Mouse (Mus musculus): ENCODE results near the gene Tbce. TPM values are rescaled to one million over a fixed set of nuclear protein-coding genes. Genes with fewer than 3 reads are reported as not detected.

Gene Tbce
- total RNA-seq (2021), result 10 to 100 TPM; 16.3 to 17.4 TPM
- long read RNA-seq, experiment 1, transcript Tbce-201 (17 exons, 1,844 nt), result major isoform, 17 of 27 reads
- long read RNA-seq, experiment 1, partial matches to known transcripts, result 0 of 27 reads
- long read RNA-seq, experiment 1, other reads (novel, unspliced or antisense), result 3 of 27 reads
- long read RNA-seq, experiment 2, transcript Tbce-201 (17 exons, 1,844 nt), result major isoform, 10 of 16 reads
- long read RNA-seq, experiment 2, partial matches to known transcripts, result 2 of 16 reads
- long read RNA-seq, experiment 2, other reads (novel, unspliced or antisense), result 0 of 16 reads

DNA sequence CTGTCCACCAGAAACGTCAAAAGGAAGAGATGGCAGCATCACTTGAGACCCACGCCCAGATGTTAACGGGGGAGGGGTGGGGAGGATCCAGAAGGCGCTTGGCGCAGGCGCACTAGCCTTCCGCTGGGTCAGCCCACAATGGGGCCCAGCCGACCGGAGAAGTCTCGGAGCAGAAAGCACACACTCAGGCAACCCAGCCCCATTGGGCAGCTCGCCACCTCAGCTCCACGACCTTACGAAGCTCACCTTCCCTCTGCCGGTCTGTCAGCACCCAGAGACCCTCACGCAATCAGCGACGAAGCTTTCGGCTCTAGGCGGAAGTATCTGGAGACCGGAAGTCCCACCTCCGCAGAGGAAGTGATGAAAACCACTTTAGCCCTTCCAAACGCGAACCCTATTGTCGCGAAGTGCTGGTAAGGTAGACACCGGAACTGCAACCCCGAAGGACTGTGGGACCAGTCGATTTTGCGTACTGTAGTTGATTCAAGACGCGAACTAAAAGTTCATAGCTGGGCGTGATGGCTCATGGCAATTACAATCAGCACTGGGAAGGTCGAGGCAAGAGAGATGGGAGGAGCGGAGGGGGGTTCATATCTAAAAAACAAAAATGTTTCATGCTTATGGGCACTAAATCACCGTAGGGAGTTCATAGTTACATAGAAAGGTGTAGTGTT lies at the start of gene Tbce:
Gene Tbce, minus strand, starts transcription at position 347 of the 674 bp plus-strand sequence.
- peak; percentile 90 for DNase-seq (ENCODE audit: low spot score)

DNA sequence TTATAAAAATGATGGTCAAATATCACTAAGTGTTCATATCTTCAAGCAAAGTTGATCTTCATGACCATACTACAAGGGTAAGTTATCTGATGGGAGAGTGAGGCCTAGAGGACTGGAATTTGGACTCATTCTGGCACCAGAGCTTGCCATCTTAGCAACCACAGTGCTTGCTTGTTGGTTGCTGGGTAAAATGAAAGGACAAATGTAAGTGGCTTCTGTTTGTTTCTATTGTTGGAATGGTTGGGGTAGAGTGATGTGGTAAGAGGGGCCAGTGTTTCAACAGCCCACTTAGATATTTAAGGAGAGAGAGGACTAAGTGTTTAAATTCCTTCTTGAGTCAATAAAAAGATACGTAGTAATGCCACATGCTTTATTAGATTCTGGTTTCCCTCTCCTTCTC lies 49.2 kb upstream of the Tbce start:
- no peak for DNase-seq (ENCODE audit: low spot score)

DNA sequence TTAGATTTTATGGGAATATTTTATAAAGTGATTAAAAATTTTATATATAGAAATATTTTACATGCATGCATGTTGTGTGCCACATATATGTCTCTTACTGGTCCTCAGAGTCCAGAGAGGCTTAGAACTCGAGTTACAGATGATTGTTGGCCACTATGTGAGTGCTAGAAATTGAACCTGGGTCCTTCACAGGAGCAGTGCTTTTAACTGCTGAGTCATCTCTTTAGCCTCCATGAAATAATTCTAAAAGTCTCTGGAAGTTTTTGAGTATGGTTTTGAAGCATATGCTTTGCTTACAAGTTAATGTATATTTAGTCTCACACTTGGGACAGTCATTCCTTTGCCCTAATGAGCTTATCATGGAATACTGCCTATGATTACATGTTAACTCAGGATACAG lies 35.9 kb upstream of the Tbce start:
- DNase-seq (ENCODE audit: low spot score), result no peak

DNA sequence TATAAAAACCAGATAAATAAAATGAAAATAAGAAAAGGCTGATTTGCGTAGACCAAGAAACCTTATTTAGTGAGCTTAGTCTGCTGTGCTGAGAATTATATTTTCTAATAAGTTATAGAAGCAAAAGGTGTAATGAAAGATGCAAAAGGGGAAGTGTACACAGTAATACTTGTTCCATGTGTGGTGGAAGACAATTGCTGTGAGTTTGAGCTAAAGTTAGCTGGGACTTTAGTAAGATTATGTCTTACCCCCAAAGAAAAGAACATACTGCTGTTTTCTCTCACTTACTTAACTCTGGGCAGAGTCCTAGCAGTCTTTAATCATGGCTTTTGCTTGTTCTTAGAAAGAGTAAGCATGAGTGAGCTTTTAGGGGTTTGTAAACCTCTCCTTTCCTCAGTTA lies 34.9 kb upstream of the Tbce start:
- DNase-seq (ENCODE audit: low spot score), result no peak

DNA sequence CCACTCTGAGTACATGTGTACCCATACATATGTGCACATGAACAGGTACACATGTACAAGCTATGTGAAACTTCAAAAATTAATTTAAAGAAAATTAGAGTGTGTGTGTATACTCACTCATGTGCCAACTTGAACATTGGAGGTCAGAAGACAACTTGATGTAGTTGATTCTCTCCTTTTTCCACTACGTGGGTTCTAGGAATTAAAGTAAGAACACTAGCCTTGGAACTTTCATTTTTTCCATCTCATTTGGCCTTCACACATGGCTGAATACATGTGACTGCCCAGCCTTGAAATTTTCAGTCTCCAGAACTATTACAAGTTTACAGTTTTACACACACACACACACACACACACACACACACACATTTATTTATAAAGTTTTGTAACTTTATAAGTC lies 29.9 kb upstream of the Tbce start:
- DNase-seq (ENCODE audit: low spot score), result no peak

DNA sequence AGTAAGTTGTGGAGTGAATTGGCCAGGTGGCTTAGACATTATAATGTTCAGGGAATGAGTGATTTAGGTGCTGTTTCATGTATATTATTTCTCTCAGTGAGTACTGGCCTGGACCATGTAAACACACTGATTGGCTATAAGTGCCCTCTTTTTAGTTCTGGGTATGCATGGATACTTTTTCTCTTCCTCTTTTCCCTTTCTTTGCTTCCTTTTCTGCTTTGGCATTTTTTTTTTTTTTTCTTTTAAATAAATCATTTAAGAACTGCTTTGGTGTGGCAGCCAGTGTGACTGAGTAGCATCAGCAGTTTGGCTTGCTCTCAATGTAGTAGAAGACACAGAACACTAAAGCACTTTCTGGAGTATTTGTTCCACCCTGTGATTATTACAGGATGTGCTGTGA lies 28.6 kb upstream of the Tbce start:
- no peak for DNase-seq (ENCODE audit: low spot score)

DNA sequence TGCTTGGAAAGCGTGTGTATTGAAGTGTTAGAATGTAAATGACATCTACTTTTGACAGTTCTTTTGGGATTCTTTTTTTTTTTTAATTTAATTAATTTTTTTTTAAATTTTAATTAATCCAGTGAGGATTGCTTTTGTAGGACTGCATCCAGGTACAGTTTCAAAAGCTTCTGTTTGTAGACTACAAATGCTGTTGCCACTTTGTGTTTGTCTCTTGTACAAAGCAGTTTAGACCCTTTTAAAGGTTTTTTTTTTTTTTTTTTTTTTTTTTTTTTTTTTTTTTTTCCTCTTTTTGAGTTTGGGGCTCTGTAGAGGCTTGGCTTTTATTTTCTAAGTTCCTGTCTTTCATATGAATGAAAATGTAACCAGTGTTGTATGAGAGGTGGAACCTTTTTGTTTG lies 26.3 kb upstream of the Tbce start:
- no peak for DNase-seq (ENCODE audit: low spot score)

DNA sequence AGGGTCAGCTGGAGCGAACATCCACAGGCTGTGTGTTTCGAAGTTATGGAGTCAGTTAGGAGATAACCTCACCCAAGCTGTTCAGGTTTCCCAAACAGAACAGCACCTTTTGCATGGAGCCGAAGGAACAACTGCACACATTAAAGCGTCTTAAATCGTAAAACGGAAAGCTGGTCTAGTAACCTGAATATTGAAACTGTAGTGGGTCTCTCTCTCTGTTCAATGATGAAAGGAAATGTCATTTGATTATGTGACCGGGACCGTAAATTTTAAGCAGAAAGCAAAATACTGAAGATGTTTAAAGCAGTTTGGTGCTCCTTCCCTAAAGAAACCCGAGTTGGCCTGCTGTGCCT lies 25.6 kb upstream of the Tbce start:
- no peak for DNase-seq (ENCODE audit: low spot score)

DNA sequence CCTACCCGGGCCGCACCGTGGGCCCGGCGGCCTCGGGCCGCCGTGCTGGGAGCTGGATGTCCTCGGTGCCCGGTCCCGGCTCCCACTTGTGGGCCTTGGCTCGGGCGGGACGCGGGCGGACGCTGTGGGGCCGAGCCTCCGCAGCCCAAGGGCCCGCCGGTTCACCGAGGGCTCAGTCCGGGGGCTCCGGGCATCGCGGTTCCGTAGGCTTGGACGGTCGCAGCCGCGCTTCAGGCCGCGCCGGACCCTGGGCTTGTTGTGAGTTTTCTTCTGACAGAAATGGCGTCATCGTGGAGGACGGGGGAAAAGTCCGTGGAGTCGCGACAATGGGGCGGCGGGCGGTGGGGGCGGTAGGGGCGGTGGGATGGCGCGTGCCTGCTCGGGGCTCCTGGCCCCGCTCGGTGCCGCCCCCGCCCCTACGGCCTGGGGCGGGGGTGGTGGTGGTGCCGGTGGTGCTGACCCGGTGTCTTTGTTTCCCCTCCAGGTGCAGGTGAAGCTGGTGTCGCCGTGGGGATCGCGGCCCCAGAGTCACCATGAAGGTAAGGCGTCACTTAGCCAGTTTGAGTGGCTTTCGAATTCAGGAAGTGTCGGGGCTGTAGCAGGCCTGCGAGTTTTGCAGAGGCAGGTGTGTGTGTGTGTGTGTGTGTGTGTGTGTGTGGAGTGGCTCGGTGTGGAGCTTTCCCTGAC lies 25.0 kb upstream of the Tbce start:
- DNase-seq (ENCODE audit: low spot score), result peak; percentile 15

DNA sequence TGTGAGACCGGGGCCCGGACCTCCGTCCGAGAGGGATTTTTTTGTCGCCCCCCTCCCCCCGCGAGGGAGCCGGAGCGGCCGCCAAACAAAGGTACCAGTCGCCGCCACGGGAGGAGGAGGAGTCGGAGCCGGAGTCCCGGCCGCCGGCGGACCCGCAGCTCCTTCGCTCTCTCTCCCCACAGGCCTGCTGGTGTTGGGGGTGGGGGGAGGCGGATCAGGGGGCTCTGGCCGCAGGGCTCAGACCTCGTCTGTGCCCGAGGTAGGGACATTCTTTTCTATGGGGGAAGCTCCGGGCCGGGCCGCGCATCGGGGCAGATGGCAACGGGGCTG lies 24.5 kb upstream of the Tbce start:
- DNase-seq (ENCODE audit: low spot score), result no peak

DNA sequence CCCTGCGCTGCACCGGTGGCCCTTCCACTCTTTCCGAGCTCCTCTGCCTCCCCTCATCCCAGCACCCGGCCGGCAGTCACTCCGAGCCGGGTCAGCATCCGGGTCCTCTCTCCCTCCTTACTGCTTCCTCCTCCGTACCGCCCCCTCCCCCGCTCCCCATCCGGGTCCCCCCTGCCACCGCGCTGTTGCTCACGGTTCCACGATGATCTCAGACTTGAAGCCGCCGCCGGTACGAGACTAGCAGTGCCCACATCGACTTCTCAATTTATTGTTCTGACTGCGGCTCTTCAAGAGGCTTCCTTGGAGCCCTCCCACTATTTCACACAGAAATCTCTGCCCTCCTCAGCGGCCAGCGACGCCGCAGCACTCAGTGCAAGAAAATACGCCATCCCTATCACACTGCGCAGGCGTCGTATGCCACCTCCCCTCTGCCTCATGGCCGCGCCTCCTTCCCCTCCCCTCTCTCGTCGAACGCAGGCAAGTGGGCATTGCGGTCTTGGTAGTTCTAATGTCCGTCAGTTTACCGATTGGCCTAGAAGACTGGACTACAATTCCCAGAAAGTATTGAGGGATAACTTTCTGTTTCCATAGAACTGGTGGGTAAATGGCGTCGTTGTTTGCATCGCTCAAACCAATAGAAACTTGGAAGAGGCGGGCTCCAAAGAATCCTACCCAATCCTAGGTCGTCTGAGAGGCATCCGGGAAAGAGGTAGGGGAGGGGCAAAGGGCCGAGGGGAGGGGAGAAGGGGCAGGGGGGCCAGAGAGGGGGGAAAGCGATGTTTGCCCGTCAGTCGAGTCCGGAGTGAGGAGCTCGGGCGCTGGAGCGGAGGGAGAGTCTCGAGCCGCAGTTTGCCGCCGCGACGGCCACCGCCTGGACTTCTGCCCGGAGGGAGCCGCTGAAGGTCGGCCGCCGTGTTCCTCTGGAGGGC lies 23.8 kb upstream of the Tbce start, which contains the start of the genes Arid4b and Ggps1:
Gene Arid4b, plus strand, starts transcription at position 220 of the 929 bp plus-strand sequence.
Gene Ggps1, minus strand, starts transcription at position 476 of the 929 bp plus-strand sequence.
- peak; percentile 97 for DNase-seq (ENCODE audit: low spot score)

DNA sequence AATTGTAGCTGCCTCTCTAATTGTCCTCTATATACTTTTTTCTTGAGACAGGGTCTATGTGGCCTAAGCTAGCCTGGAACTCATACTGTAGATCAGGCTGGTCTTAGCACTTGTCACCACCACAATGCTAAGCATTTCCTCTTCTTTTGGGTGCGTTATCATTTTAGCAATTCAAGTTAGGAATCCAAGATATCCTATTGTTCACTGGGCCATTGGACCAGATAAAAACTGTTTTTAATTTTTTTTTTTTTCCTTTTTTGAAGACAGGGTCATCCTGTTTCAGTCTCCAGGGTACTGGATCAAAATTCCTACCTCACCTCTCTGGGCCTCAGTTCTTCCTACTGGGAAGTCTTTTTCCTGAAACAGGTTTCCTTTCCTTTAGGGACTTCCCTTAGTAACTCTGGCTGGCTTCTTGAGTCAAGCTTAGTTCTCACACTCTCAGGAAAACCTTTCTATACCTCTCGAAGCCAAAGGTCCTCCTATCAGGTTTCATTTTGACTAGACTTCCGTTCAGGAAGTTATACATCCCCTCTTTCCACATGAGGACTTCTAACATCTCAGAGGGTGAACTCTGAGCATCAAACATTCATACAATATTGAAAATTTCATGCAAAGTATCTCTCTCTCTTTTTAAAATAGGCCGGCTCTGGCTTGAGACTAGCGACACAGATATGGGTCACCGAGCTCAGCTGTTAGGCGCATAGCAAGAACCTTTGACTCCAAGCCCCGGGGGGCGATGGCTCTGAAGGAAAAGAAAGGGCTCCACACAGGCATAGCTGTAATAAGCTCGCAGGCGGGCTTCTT lies 23.0 kb upstream of the Tbce start:
- no peak for DNase-seq (ENCODE audit: low spot score)

DNA sequence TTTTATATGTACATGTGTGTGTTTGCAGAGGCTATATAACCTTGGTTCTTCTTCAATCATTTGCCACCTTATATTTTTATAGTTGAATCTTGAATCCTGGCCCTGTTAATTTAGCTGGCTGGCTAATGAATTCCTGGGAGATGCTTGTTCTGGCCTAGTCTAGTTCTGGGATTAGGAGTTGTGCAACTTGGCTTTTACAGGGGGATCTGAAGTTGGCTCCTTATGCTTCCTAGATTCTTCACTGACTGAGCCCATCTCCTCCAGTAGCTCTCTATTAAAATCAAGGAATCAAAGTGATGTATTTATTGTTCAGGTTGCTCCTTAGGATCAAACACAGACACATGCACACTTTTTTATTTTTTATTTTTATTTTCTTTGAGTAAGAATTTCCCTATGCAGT lies 20.1 kb upstream of the Tbce start:
- no peak for DNase-seq (ENCODE audit: low spot score)

DNA sequence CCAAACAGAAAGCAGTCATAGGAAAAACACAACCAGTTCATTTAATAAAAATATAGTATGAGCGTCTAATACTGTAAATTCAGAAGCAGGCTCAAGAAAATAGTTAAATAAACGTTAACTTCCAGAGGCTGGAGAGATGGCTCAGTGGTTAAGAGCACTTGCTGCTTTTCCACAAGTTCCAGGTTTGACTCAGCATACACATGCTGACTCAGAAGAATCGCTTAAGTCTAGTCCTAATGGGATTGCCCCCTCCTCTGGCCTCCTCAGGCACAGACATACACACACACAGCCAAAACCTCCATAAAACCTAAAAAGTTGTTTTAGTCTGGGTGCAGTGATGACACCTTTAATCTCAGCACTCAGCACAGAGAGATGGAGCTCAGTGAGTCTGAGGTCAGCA lies 17.4 kb upstream of the Tbce start:
- DNase-seq (ENCODE audit: low spot score), result no peak

DNA sequence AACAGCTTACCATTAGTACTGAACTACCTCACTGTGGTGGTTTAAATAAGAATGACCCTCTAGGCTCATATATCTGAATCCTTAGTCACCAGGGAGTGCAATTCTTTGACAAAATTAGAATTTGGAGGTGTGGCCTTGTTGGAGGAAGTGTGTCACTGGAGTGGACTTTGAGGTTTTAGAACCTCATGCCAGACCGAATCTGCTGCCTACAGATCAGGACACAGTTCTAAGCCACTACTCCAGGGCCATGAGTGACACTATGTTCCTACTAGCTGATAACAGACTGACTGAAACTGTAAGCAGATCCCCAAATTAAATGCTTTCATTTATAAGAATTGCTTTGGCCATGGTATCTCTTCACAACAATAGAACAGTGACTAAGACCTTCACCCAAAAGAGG lies 10.4 kb upstream of the Tbce start:
- no peak for DNase-seq (ENCODE audit: low spot score)

DNA sequence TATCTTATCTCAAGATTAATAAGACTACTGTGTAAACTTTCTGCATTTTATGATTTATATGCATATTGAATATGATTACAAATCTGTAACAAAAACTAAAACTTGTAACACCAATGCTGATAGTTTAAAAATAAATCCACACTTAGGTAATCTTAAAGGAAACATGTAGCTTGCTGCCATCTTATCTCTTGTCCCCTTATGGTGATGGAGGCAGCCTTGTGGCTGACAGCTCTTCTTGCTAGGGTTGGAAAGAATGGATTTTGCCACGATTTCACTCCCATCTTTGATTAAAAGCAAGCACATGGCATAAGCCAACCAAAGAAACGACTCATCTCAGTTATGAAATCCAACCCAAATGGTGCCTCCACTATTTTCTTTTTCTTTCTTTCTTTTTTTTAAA lies 5.1 kb upstream of the Tbce start:
- DNase-seq (ENCODE audit: low spot score), result no peak

DNA sequence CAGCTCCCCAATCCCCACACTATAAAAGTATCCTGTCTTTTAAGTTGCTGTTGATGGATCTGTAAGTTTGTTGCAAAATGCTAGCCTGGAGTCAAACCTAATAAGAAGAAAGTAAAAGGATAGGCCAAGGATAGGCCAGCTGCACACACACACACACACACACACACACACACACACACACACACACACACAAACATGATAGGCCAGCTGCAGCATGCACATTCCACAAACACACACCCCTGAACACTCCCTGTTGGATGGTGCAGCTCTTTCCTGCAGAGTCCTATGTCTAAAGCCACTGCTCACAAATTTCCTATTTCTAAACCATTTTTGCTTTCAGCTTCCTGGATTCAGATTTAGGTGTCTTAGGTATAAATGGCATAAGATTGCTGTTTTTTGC lies 4.4 kb upstream of the Tbce start:
- DNase-seq (ENCODE audit: low spot score), result no peak

DNA sequence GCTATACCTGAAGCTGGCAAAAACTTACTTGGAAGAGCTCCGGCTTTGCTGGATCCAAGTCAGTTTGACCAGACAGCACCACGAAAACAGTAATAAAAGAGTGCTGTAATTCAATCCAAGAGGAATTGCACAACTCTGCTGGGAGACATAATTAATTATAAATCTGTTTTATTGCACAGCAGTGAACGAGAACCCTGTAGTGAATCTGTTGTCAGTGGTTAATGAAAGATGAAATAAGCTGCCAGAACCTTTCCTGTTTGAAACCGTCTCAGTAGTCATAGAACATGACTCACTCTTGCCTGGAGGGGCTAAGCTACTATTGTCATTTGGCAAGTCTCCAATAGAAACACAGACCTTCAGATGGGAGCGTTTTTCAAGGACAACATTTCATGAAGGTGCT lies 748 bp upstream of the Tbce start:
- peak; percentile 11 for DNase-seq (ENCODE audit: low spot score)

DNA sequence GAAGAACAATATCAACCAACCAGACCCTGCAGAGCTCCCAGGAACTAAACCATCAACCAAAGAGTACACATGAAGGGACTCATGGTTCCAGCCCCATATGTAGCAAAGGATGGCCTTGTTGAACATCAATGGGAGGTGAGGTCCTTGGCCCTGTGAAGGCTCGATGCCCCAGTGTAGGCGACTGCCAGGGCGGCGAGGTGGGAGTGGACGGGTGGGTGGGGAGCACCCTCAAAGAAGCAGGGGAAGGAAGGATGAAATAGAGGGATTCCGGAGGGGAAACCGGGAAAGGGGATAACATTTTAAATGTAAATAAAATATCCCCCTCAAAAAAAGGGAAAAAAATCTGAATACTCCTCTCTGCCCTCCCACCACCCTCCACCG lies 537 bp downstream of the Tbce start:
- DNase-seq (ENCODE audit: low spot score), result no peak

DNA sequence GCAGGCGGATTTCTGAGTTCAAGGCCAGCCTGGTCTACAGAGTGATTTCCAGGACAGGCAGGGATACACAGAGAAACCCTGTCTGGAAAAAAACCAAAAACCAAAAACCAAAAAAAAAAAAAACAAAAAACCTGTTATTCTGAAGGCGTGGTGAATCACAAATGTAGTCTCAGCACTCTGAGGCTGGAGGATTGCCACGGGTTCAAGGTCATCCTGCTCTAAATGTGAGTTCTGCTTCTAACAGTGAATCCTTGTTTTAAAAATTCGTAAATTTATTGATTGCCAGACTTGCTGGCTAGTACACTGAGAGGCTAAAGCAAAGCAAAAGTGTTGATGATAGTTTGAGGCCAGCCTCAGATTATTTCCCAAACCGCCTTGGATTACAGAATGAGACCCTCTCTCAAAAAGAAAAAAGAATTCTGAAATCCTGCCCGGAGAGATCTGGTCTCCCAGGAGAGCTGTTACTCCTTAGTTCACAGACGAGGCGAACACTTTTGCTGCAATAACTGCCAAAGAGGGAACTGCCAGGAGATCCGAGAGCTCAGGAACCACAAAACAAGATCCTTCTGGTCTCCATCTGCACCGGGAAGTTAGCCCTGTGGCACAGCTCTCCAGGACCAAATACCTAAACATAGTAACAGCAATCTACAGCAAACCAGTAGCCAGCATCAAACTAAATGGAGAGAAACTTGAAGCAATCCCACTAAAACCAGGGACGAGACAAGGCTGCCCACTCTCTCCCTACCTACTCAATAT lies 3.4 kb downstream of the Tbce start:
- no peak for DNase-seq (ENCODE audit: low spot score)

Data from gastrocnemius, adult 18-20 months (tissue).